Mouse (Mus musculus): ENCODE results near the gene Cyp2c67. TPM values are rescaled to one million over a fixed set of nuclear protein-coding genes. Genes with fewer than 3 reads are reported as not detected.
"Not testable (repeated sequence)": the region's sequence is repeated elsewhere in the genome, so short reads cannot be mapped to it uniquely, and the experiment has no call there.

Gene Cyp2c67
- not detected in 2 replicates for polyA plus RNA-seq (2015; fragmentation: Nextera tagmentation; extraction: Ambion mirVana)

DNA sequence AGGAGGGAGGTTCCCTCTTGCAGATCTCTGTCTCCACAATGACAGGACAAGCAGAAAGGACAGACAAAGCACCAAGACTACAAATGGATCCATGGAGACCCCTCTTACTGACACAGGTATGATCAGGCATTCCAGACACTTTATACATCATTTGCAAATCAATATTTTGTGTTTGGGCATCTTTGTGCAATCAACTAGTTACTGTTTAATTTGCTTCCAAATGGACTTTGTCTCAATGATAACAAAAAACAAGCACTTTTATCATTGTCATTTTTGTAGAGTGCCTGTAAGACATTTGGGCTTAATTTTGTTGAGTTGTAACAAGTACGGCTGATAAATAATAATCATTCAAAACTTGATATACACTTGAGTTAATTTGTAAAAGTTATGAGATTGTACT is at the start of gene Cyp2c67:
TSS of gene Cyp2c67 (minus strand) at position 114 of the 400 bp plus-strand sequence.
- Histone ChIP-seq H3K27me3 (no peaks in the 10 kb centered on the region), H3K4me3 (no peak within 1 kb of the TSS)

DNA sequence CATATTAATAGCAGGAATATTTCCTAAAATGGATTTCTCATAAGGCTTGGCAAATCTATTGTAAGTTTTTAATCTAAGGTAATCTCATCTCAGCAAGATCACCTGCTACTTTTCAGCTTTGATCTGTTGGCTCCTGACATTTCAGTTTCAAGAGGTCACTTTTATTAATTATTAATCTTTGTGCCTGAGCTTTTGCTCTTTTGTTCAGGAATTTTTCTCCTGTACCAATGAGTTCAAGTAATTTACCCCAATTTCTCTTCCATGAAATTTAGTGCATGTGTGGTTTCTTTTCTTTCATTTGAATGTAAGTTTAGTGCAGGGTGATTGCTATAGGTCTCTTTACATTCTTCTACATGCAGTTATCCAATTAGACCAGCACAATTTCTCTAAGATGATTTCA is 16.8 kb upstream of the Cyp2c67 start:
- not testable (repeated sequence) for H3K4me1 ChIP-seq; H3K36me3 ChIP-seq; H3K27ac ChIP-seq; H3K27me3 ChIP-seq; H3K4me3 ChIP-seq; H3K4me2 ChIP-seq; H3K9ac ChIP-seq; H3K9me3 ChIP-seq; ATAC-seq (ENCODE audit: borderline replicate concordance, extremely low read depth, low FRiP score, low TSS enrichment)

More for the DNA sequence above, at the start of gene Cyp2c67:
- ATAC-seq (ENCODE audit: borderline replicate concordance, extremely low read depth, low FRiP score, low TSS enrichment) = no peak
- WGBS = 90% methylated on average over 1 of the region's 1 CpGs
- Histone ChIP-seq H3K4me2 (no peak within 1 kb of the TSS), H3K9ac (no peak within 1 kb of the TSS), H3K27ac (no peak within 1 kb of the TSS), H3K9me3 (no peaks in the 10 kb centered on the region), H3K4me1 (no peaks in the 10 kb centered on the region), H3K36me3 (no peaks in the 10 kb centered on the region)

DNA sequence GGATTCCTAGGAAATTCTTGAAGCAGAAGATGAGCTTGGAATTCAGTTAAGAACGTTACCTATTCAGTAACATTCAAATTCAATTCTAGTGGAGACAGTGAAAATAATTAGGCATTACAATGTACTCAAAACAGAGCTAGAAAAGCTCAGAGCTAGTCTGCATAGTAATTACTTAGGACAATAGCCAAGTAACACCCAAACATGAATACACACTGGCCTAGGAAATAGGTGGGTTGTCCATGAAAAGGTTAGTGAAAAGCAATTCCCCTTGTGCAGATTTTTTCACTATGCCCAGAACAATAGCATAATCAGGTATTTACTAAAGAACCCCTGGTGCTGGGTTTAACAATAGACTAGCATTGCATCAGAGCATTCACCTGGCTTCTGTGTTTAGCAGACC is 3.5 kb upstream of the Cyp2c67 start:
- H3K36me3 ChIP-seq = no peaks in the 10 kb centered on the region
- no peaks in the 10 kb centered on the region for H3K4me1 ChIP-seq
- H3K4me2 ChIP-seq = no peak overlapping the region
- ATAC-seq (ENCODE audit: borderline replicate concordance, extremely low read depth, low FRiP score, low TSS enrichment) = no peak
- H3K27ac ChIP-seq = no peak overlapping the region
- no peaks in the 10 kb centered on the region for H3K27me3 ChIP-seq
- H3K9ac ChIP-seq = no peak overlapping the region
- H3K4me3 ChIP-seq = no peak overlapping the region
- WGBS = 23% methylated on average over 1 of the region's 1 CpGs
- no peaks in the 10 kb centered on the region for H3K9me3 ChIP-seq

DNA sequence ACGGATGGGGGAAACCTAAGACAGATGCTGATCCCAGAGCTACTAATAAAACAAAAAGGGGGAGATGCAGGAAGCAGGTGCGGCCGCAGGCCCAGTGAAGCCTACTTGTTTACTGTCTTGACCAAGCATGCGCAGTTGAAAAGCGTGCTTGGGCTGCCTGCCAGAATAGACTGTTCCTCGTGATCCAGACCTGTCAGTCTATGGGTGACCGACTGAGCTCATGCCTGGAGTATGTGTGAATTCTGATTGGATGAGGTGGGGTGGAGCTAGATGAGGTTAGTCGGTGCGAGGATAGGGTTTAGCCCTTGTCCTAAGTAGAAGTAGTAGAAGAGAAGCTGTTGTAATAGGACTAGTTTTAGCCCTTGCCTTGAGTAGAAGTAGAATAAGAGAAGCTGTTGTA is 1.3 kb downstream of the Cyp2c67 start:
- Histone ChIP-seq H3K36me3 (no peaks in the 10 kb centered on the region), H3K27me3 (no peaks in the 10 kb centered on the region), H3K9me3 (no peaks in the 10 kb centered on the region), H3K4me3 (no peak overlapping the region), H3K27ac (no peak overlapping the region), H3K9ac (no peak overlapping the region), H3K4me2 (no peak overlapping the region), H3K4me1 (no peaks in the 10 kb centered on the region)
- ATAC-seq (ENCODE audit: borderline replicate concordance, extremely low read depth, low FRiP score, low TSS enrichment) = no peak
- WGBS = 87% methylated on average over 9 of the region's 9 CpGs

DNA sequence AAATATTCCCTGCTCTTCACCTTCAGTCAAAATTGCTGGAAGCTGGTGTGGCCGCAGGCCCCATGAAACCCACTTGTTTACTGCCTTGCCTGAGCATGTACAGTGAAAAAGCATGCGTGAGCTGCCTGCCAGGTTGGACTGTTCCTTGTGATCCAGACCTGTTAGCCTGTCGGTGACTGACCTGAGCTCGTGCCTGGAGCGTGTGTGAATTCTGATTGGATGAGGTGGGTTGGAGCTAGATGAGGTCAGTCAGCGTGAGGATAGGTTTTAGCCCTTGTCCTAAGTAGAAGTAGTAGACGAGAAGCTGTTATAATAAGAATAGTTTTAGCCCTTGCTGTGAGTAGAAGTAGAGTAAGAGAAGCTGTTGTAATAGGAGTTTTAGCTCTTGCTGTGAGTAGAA is 4.3 kb downstream of the Cyp2c67 start:
- H3K27me3 ChIP-seq; H3K27ac ChIP-seq; H3K36me3 ChIP-seq; H3K4me3 ChIP-seq; ATAC-seq (ENCODE audit: borderline replicate concordance, extremely low read depth, low FRiP score, low TSS enrichment); H3K4me1 ChIP-seq; H3K9ac ChIP-seq; H3K9me3 ChIP-seq; H3K4me2 ChIP-seq: not testable (repeated sequence)
- WGBS = 81% methylated on average over 7 of the region's 7 CpGs

Other genes starting within 250 kb of the Cyp2c67 start
- gene Cyp2c38, start 186.0 kb downstream of the Cyp2c67 start, polyA plus RNA-seq (2015; fragmentation: Nextera tagmentation; extraction: Ambion mirVana) = not detected in 2 replicates
- not detected in 2 replicates for gene Cyp2c39, start 138.2 kb downstream of the Cyp2c67 start, polyA plus RNA-seq (2015; fragmentation: Nextera tagmentation; extraction: Ambion mirVana)
- gene Cyp2c68, start 92.0 kb upstream of the Cyp2c67 start, polyA plus RNA-seq (2015; fragmentation: Nextera tagmentation; extraction: Ambion mirVana) = 0.19 and 0.96 TPM in 2 replicates
- not detected in 2 replicates for gene Cyp2c40, start 163.8 kb upstream of the Cyp2c67 start, polyA plus RNA-seq (2015; fragmentation: Nextera tagmentation; extraction: Ambion mirVana)
- not detected in 2 replicates for gene Cyp2c69, start 237.7 kb upstream of the Cyp2c67 start, polyA plus RNA-seq (2015; fragmentation: Nextera tagmentation; extraction: Ambion mirVana)

Data from lung, embryonic 15.5 days (tissue).